Mouse (Mus musculus) forebrain, embryonic 10.5 days (tissue): ENCODE data around the gene 4933405L10Rik. TPM values are rescaled to one million over a fixed set of nuclear protein-coding genes. Genes with fewer than 3 reads are reported as not detected.

ENCODE experiments used
- DNase-seq: peaks from one replicate; pipeline ENCODE4 v3.0.0-alpha.2; 2017; ENCODE audit warnings: low spot score; ENCODE audit errors: extremely low spot score
- H3K27ac ChIP-seq: fragments of 300-500 bp; sonication (generic); 2 replicates; pipeline ENCODE4 v1.5.1; 2016; ENCODE audit warnings: mild to moderate bottlenecking
- H3K27me3 ChIP-seq: fragments of 300-500 bp; sonication (generic); 2 replicates; pipeline ENCODE4 v1.6.1; 2016; ENCODE audit warnings: mild to moderate bottlenecking; ENCODE audit not compliant: poor library complexity, severe bottlenecking
- H3K36me3 ChIP-seq: fragments of 300-500 bp; sonication (generic); replicated peaks from 2 replicates; pipeline ENCODE4 v1.6.1; 2016; ENCODE audit warnings: mild to moderate bottlenecking, moderate library complexity
- H3K4me1 ChIP-seq: fragments of 300-500 bp; sonication (generic); 2 replicates; pipeline ENCODE4 v1.6.1; 2016
- H3K4me3 ChIP-seq: fragments of 300-500 bp; sonication (generic); 2 replicates; pipeline ENCODE4 v1.5.1; 2016; ENCODE audit warnings: mild to moderate bottlenecking, moderate library complexity
- H3K9me3 ChIP-seq: fragments of 300-500 bp; sonication (generic); 2 replicates; pipeline ENCODE4 v1.6.1; 2016; ENCODE audit warnings: mild to moderate bottlenecking, moderate library complexity
- WGBS: fragments of 180-500 bp; shearing (Covaris S2); methylation state at CpG from one replicate; pipeline ENCODE4 v1.1.7; 2016; 5-methylcytosine and 5-hydroxymethylcytosine counted together
- polyA plus RNA-seq: library from polyadenylated mRNA; unstranded; fragments of >200 nt; fragmentation: Nextera tagmentation; extraction: Ambion mirVana; gene quantifications from 2 replicates; pipeline ENCODE4 v1.2.1, GENCODE M21; 2016

The 4933405L10Rik gene
- polyA plus RNA-seq, 1 experiment from 2014 or later: 0.21 TPM

DNA sequence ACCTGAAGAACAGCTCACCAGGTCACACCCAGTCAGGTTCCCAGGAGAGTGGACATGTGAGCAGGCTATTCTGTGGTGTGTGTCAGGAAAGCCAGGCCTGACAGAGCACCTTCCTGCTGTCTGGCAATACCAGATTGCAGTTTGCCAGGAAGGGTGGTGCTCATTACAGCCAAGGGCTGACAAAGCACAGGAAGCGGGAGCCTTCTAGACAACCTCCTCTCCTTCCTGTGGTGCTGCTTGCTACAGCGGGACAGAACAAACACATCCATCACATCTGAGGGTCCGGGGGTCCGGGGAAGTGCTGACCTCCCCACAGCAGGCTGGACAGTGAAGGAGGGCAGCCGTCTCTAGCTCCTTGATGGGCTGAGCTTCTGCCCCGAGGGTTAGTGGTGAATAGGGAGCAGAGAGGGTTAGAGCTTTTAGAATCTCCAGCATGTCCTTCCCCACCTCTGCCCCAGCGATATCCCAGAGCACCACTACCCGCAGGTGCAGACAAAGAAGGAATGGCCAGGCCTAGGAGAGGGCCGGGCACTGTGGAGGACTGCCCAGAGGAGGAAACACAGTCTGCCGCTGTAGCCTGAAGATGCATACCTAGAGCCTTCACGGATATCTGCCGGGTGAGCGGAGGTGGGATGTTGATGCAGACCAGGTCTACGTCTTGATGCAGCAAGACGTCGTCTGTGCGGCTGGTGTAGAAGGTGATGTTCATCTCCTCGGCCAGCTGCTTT lies 20.1 kb downstream of the 4933405L10Rik start:
- 84% methylated on average over 18 of the region's 18 CpGs for WGBS
- Histone ChIP-seq H3K4me1 (no peaks in the 10 kb centered on the region), H3K27ac (peak overlapping the region; percentile 22; the same call in 1 of the 2 replicates), H3K4me3 (no peak overlapping the region), H3K27me3 (no peaks in the 10 kb centered on the region), H3K9me3 (no peaks in the 10 kb centered on the region), H3K36me3 (peaks cover 48% of the 10 kb centered on the region)
- DNase-seq: no peak

DNA sequence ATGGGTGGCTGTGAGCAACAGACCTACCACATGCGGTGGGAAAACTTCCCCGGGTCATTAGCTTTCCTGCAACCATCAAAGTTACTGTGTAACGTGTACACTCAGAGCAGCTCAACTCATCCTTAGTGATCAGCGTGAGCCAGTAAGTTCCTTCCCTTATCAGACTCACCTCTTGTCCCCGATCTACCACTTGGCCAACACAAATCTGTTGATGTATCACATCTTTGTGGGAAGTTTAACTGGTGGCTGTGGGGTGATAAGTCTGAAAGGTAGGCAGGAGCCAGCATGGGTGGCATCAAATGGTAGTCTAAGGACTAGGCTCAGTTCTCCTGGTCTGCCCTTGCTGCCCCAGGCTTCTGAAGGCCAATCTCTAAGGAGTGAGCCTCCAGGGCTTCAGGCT lies 24.7 kb downstream of the 4933405L10Rik start:
- peaks cover 12% of the 10 kb centered on the region for H3K36me3 ChIP-seq
- H3K4me3 ChIP-seq: no peak overlapping the region
- DNase-seq: no peak
- H3K4me1 ChIP-seq: no peaks in the 10 kb centered on the region
- WGBS: 95% methylated on average over 5 of the region's 5 CpGs
- no peaks in the 10 kb centered on the region for H3K27me3 ChIP-seq
- H3K9me3 ChIP-seq: no peaks in the 10 kb centered on the region
- H3K27ac ChIP-seq: no peak overlapping the region

DNA sequence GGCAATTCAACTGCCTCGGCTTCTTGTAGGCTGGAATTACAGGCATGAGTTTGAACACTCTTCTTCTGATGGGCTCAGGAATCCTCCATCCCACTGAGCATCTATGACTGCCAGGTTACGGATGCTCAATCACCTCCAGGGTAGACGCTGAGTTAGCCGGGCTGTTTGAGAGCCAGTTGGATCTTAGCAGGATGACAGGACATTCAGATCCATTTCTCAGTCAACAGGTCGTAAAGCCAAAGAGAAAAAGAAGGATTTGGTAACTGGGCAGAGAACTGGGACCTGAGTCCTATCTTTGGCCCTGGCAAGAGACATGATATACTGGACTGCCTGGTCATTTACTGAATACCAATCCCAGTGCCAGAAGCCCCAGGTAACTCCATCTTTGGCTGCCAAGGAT lies 31.8 kb downstream of the 4933405L10Rik start:
- Histone ChIP-seq H3K36me3 (peaks cover 12% of the 10 kb centered on the region), H3K4me3 (no peak overlapping the region), H3K4me1 (no peaks in the 10 kb centered on the region), H3K27me3 (no peaks in the 10 kb centered on the region), H3K27ac (no peak overlapping the region), H3K9me3 (no peaks in the 10 kb centered on the region)
- no peak for DNase-seq
- 92% methylated on average over 5 of the region's 5 CpGs for WGBS

DNA sequence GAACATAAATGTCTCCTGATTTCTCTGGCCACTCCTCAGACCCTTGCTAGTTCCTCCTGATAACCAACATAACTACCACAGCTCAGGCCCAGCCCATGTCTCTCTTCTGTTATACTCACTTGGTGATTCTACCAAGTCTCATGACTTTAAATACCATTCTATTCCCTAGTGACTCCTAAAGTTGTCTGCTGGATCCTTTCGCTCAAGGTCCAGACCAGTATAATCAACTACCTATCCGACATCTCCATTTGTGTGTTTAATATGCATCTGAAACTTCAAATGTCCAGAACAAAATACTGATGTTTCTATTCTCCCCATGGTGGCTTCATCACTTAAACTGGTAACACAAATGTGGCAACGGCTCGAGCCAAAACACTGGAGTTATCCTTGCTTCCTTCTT lies 35.8 kb downstream of the 4933405L10Rik start:
- peaks cover 12% of the 10 kb centered on the region for H3K36me3 ChIP-seq
- H3K4me1 ChIP-seq: no peaks in the 10 kb centered on the region
- DNase-seq: no peak
- H3K27me3 ChIP-seq: no peaks in the 10 kb centered on the region
- H3K9me3 ChIP-seq: no peaks in the 10 kb centered on the region
- WGBS: 92% methylated on average over 4 of the region's 4 CpGs
- no peak overlapping the region for H3K27ac ChIP-seq
- H3K4me3 ChIP-seq: no peak overlapping the region

DNA sequence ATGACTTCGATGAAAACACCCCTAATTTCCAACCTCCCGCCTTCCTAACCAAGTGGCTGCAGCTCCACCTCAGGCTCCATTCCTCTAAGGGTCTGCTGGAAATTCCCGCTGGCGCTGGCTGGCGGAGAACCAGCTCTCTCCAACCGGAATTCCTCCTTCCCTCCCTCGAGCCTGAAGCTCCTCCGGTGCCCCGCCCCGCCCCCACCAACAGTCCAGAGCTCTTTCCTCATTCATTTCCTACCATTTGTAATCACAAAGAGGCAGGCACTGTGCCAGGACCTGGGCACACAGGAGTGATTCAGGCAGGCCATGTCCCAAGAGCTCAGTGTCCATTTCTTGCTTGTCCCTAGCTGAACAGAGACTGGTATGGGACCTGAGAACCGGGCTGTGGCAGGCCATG lies 43.2 kb downstream of the 4933405L10Rik start:
- Histone ChIP-seq H3K27me3 (no peaks in the 10 kb centered on the region), H3K4me1 (peaks cover 24% of the 10 kb centered on the region), H3K4me3 (peak overlapping the region; percentile 0; the same call in 1 of the 2 replicates), H3K36me3 (peaks cover 14% of the 10 kb centered on the region), H3K27ac (peak overlapping the region; percentile 60), H3K9me3 (no peaks in the 10 kb centered on the region)
- no peak for DNase-seq
- 13% methylated on average over 11 of the region's 11 CpGs for WGBS

DNA sequence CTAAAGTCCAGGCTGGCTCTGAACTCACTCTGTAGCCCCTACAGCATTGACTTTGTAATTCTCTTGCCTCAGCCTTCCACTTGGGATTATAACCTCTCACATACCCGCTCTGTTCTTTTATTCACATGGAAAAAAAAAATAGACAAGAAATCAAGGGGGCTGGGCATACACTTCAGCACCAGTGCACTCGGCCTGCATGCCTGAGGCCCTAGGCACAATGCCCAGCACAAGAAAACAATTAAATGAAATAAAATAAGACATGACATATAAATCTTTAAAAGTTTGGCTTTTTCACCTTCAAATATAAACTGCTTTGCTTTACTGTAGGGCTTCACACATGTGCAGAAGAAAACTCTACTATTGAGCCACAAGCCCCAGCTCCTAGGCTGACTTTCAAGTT lies 46.5 kb downstream of the 4933405L10Rik start:
- Histone ChIP-seq H3K27me3 (no peaks in the 10 kb centered on the region), H3K4me3 (no peak overlapping the region), H3K36me3 (peaks cover 9% of the 10 kb centered on the region), H3K4me1 (peaks cover 32% of the 10 kb centered on the region), H3K27ac (no peak overlapping the region), H3K9me3 (no peaks in the 10 kb centered on the region)
- 84% methylated on average over 2 of the region's 2 CpGs for WGBS
- DNase-seq: no peak

DNA sequence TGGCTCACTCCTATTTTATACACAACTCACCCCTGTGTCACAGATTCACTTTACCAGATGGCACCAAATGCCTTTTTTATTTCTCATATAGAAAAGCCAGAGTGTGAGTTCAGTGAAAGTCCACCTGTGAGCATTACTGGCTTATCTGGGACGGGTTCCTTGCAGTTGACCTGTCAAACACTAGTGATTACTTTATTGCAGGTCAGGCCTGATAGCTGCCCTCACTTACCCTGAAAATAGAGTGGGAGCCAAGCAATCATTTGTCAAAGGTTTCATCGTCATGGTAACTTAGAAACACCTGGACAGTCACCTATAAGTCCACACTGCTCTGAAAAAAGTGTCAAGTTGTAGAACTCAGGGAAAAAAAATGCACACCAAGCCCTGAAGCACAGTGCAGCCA lies 47.2 kb downstream of the 4933405L10Rik start:
- H3K4me1 ChIP-seq: peaks cover 30% of the 10 kb centered on the region
- 95% methylated on average over 2 of the region's 2 CpGs for WGBS
- peaks cover 9% of the 10 kb centered on the region for H3K36me3 ChIP-seq
- H3K4me3 ChIP-seq: no peak overlapping the region
- no peak for DNase-seq
- no peak overlapping the region for H3K27ac ChIP-seq
- no peaks in the 10 kb centered on the region for H3K27me3 ChIP-seq
- no peaks in the 10 kb centered on the region for H3K9me3 ChIP-seq

DNA sequence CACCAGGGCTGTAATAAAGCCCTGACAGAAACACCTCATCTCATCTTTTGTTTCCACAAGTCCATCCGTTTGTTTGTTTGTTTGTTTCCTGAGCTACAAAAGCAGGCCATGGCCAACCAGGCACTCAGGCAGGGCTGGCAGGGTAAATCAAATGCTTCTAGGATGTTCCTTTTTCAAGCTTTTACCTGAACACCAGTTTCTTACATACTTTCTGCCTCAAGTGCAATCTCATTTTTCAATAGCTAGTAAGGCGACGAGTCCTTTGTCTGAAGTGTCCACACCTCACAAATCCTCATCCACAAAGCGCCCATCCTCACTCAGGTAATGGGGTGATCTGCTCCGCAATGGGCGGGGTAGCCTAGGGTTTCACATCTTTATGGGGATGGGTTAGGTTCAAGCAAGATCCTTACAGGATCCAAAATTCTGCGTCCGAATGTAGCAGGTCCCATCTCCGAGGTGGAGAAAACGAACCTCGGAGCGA lies 50.4 kb downstream of the 4933405L10Rik start:
- Histone ChIP-seq H3K27ac (peak overlapping the region; percentile 89), H3K4me1 (peaks cover 17% of the 10 kb centered on the region), H3K27me3 (no peaks in the 10 kb centered on the region), H3K4me3 (peak overlapping the region; percentile 87), H3K9me3 (no peaks in the 10 kb centered on the region), H3K36me3 (peaks cover 9% of the 10 kb centered on the region)
- peak; percentile 20 for DNase-seq
- 2% methylated on average over 12 of the region's 12 CpGs for WGBS

DNA sequence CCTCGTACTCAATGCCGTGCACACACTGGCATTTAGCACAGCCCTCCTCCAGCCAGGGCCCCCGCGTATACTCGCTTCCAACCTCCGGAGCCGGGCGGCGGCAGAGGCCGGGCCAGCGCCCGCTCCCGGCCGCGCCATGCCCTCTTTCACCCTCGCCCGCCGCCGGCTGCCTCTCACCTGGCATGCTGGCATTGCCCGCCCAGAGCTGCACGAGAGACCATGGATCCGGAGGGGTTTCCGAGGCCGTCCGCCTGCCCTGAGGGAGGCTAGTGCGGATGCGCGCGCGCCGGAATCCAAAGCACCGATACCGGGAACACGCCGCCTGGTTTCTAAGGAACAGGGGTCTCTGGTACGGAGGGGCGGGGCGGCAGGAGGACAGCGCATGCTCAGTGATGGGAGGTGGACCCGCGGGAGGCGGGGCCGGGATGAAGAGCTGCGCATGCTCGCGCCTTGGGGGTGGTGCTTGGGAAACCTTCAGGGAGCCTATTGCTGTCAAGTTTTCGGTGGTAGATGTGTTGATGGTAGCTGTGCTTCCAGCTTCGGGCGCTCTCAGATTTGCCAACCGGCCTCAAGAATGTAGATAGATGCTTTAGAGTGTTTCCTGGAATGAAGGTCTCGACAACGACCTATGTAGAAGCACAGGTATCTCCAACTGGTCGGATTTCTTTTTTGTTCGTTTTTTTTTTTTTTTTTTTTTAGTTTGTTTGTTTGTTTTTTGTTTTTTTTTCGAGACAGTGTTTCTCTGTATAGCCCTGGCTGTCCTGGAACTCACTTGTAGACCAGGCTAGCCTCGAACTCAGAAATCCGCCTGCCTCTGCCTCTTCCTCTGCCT lies 51.0 kb downstream of the 4933405L10Rik start, which contains the start of gene Gfod2:
Gene Gfod2, minus strand, starts transcription at position 388 of the 832 bp plus-strand sequence.
- Histone ChIP-seq H3K9me3 (no peaks in the 10 kb centered on the region), H3K36me3 (peaks cover 9% of the 10 kb centered on the region), H3K4me3 (peak within 1 kb of the TSS; percentile 87), H3K4me1 (peaks cover 17% of the 10 kb centered on the region), H3K27ac (peak within 1 kb of the TSS; percentile 89), H3K27me3 (no peaks in the 10 kb centered on the region)
- DNase-seq: peak; percentile 99
- 4% methylated on average over 57 of the region's 57 CpGs for WGBS

Other genes starting within 250 kb of the 4933405L10Rik start
- 23.3 and 23.9 TPM in 2 replicates for gene Tppp3, start 236.1 kb upstream of the 4933405L10Rik start, polyA plus RNA-seq
- gene Zdhhc1, start 210.8 kb upstream of the 4933405L10Rik start, polyA plus RNA-seq: 12.9 and 18.5 TPM in 2 replicates
- gene Hsd11b2, start 188.9 kb upstream of the 4933405L10Rik start, polyA plus RNA-seq: 12.3 and 15.6 TPM in 2 replicates
- 65.3 and 73.4 TPM in 2 replicates for gene Atp6v0d1, start 141.6 kb upstream of the 4933405L10Rik start, polyA plus RNA-seq
- 13.9 and 14.4 TPM in 2 replicates for gene Ripor1, start 102.4 kb upstream of the 4933405L10Rik start, polyA plus RNA-seq
- 146 and 150 TPM in 2 replicates for gene Ctcf, start 71.1 kb upstream of the 4933405L10Rik start, polyA plus RNA-seq
- 0.38 and 0.84 TPM in 2 replicates for gene Agrp, start 70.3 kb upstream of the 4933405L10Rik start, polyA plus RNA-seq
- gene Carmil2, start 21.4 kb upstream of the 4933405L10Rik start, polyA plus RNA-seq: 0.71 and 1.1 TPM in 2 replicates
- 75.9 and 77.1 TPM in 2 replicates for gene Acd, start 6.6 kb upstream of the 4933405L10Rik start, polyA plus RNA-seq
- 22.7 and 22.8 TPM in 2 replicates for gene Pard6a, start 6.5 kb upstream of the 4933405L10Rik start, polyA plus RNA-seq
- 54.3 and 56.0 TPM in 2 replicates for gene Enkd1, start 555 bp downstream of the 4933405L10Rik start, polyA plus RNA-seq
- gene Gfod2, start 51.0 kb downstream of the 4933405L10Rik start, polyA plus RNA-seq: 32.7 and 38.3 TPM in 2 replicates
- gene Ranbp10, start 119.7 kb downstream of the 4933405L10Rik start, polyA plus RNA-seq: 9.5 and 11.1 TPM in 2 replicates
- gene Tsnaxip1, start 120.1 kb downstream of the 4933405L10Rik start, polyA plus RNA-seq: 0.06 and 0.07 TPM in 2 replicates
- gene Cenpt, start 145.6 kb downstream of the 4933405L10Rik start, polyA plus RNA-seq: 49.5 and 57.9 TPM in 2 replicates
- 80.2 and 81.3 TPM in 2 replicates for gene Thap11, start 147.5 kb downstream of the 4933405L10Rik start, polyA plus RNA-seq
- gene Nutf2, start 152.9 kb downstream of the 4933405L10Rik start, polyA plus RNA-seq: 394 and 447 TPM in 2 replicates
- gene Edc4, start 173.2 kb downstream of the 4933405L10Rik start, polyA plus RNA-seq: 73.7 and 75.2 TPM in 2 replicates
- 0.33 and 0.65 TPM in 2 replicates for gene Nrn1l, start 185.9 kb downstream of the 4933405L10Rik start, polyA plus RNA-seq
- gene Pskh1, start 192.8 kb downstream of the 4933405L10Rik start, polyA plus RNA-seq: 29.6 and 29.9 TPM in 2 replicates
- 1.5 and 2.1 TPM in 2 replicates for gene Ctrl, start 226.2 kb downstream of the 4933405L10Rik start, polyA plus RNA-seq
- gene Psmb10, start 230.8 kb downstream of the 4933405L10Rik start, polyA plus RNA-seq: 28.9 and 31.5 TPM in 2 replicates
- gene Lcat, start 235.7 kb downstream of the 4933405L10Rik start, polyA plus RNA-seq: 0.76 and 1.4 TPM in 2 replicates